Mouse (Mus musculus) stomach, postnatal 0 days (tissue): Measurements from ENCODE around the gene Nr1d1.
A peak's percentile ranks its signal among the peaks of the same experiment; 100 is the strongest.

Experiments
- CTCF ChIP-seq: IDR thresholded peaks from 2 replicates; pipeline ENCODE4 v1.5.1; 2016; ENCODE audit warnings: antibody characterized with exemption, low read depth, mild to moderate bottlenecking, moderate library complexity
- EP300 ChIP-seq: optimal IDR thresholded peaks from 2 replicates; pipeline ENCODE3; 2016; ENCODE audit warnings: antibody characterized with exemption

DNA sequence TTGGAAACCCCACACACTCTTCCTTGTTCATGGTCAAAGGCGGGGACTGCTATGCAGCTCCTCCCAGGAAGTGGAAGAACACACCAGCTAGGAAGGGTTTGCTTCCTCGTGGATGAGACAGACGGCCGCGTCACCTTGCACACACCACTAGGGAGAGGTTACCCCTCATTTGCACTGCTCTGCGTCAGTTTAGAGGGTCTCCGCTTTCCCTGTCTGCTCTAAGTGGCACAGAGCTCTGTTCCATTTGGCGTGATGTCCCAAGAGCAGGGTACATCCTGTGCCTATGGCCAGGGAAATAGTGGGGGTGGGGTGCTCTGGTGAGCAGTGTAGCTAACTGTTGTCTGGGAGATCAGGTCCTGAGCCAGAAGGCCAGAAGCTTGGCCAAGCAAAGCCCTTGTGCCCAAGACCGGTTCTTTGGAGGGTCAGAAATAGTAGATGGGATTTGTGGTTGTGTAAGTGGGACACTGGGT is 20.9 kb downstream of the Nr1d1 start:
- TF ChIP-seq EP300 (no peak), CTCF (0 out of 2 replicates have a peak, but pooled peaks have one; percentile 5)
